Mouse (Mus musculus): ENCODE data around the gene Arhgap32.

GRCm38 (mm10) chr9:32157201-32157600 is 41.3 kb downstream of the Arhgap32 start:
- TF ChIP-seq CTCF (IDR thresholded peaks at IDR 0.05; ENCODE audit: borderline replicate concordance, insufficient read depth, low read length) (no peak), POLR2A (IDR thresholded peaks at IDR 0.05; ENCODE audit: low read depth, low read length) (no peak)
